Mouse (Mus musculus) midbrain, embryonic 15.5 days (tissue): Measurements from ENCODE around the gene Brms1. TPM values are rescaled to one million over a fixed set of nuclear protein-coding genes. Genes with fewer than 3 reads are reported as not detected.

Source experiments
- ATAC-seq: fragments of 200-750 bp; cut with Nextera tagmentation; replicated peaks from 2 replicates; pipeline ENCODE4 v1.8.0; 2017; ENCODE audit warnings: moderate TSS enrichment
- H3K27ac ChIP-seq: fragments of 300-500 bp; sonication (generic); 2 replicates; pipeline ENCODE4 v1.5.1; 2015; ENCODE audit warnings: mild to moderate bottlenecking, inconsistent platforms
- H3K27me3 ChIP-seq: fragments of 300-500 bp; sonication (generic); replicated peaks from 2 replicates; pipeline ENCODE4 v1.6.1; 2015; ENCODE audit warnings: inconsistent platforms
- H3K36me3 ChIP-seq: fragments of 300-500 bp; sonication (generic); replicated peaks from 2 replicates; pipeline ENCODE4 v1.6.1; 2015; ENCODE audit warnings: inconsistent platforms
- H3K4me1 ChIP-seq: fragments of 300-500 bp; sonication (generic); 2 replicates; pipeline ENCODE4 v1.6.1; 2015; ENCODE audit warnings: inconsistent platforms
- H3K4me2 ChIP-seq: fragments of 300-500 bp; sonication (generic); 2 replicates; pipeline ENCODE4 v1.6.1; 2015; ENCODE audit warnings: inconsistent platforms, mild to moderate bottlenecking, moderate library complexity
- H3K4me3 ChIP-seq: fragments of 300-500 bp; sonication (generic); 2 replicates; pipeline ENCODE4 v1.5.1; 2015; ENCODE audit warnings: mild to moderate bottlenecking, inconsistent platforms
- H3K9ac ChIP-seq: fragments of 300-500 bp; sonication (generic); 2 replicates; pipeline ENCODE4 v1.6.1; 2015; ENCODE audit warnings: mild to moderate bottlenecking, inconsistent platforms
- H3K9me3 ChIP-seq: fragments of 300-500 bp; sonication (generic); 2 replicates; pipeline ENCODE4 v1.6.1; 2016; ENCODE audit warnings: inconsistent platforms
- WGBS: fragments of 180-500 bp; shearing (Covaris S2); methylation state at CpG from one replicate; pipeline ENCODE4 v1.1.7; 2015; ENCODE audit warnings: mixed read lengths; 5-methylcytosine and 5-hydroxymethylcytosine counted together
- polyA plus RNA-seq: library from polyadenylated mRNA; unstranded; fragments of >200 nt; fragmentation: Nextera tagmentation; extraction: Ambion mirVana; gene quantifications from 2 replicates; pipeline ENCODE4 v1.2.1, GENCODE M21; 2015

Gene Brms1
- polyA plus RNA-seq, 1 experiment from 2014 or later: 40.0 TPM

- H3K9ac ChIP-seq: peak within 1 kb of the TSS; percentile 100
- peak; percentile 63 for ATAC-seq
- peak within 1 kb of the TSS; percentile 99 for H3K27ac ChIP-seq
- no peaks in the 10 kb centered on the region for H3K27me3 ChIP-seq
- WGBS: 2% methylated on average over 42 of the region's 48 CpGs
- H3K4me1 ChIP-seq: peaks cover 55% of the 10 kb centered on the region
- peak within 1 kb of the TSS; percentile 96 for H3K4me3 ChIP-seq
- peak within 1 kb of the TSS; percentile 93 for H3K4me2 ChIP-seq
- H3K9me3 ChIP-seq: no peaks in the 10 kb centered on the region
- H3K36me3 ChIP-seq: peaks cover 19% of the 10 kb centered on the region; the same call in 1 of the 2 replicates
Observed at GRCm38 (mm10) chr19:5098363-5099143, 57.4 kb downstream of the Brms1 start, which contains the start of gene Cnih2. Gene Cnih2 (minus strand): TSS chr19:5098521.

Other genes with a start within 250 kb of the Brms1 start
- 98.0 and 98.6 TPM in 2 replicates for gene Rbm4, start 247.5 kb upstream of the Brms1 start, polyA plus RNA-seq
- gene Gm21992, start 229.7 kb upstream of the Brms1 start, polyA plus RNA-seq: 17.0 and 19.5 TPM in 2 replicates
- gene Rbm14, start 229.7 kb upstream of the Brms1 start, polyA plus RNA-seq: 69.3 and 72.8 TPM in 2 replicates
- 43.9 and 44.1 TPM in 2 replicates for gene Ccs, start 202.0 kb upstream of the Brms1 start, polyA plus RNA-seq
- 0.74 and 0.83 TPM in 2 replicates for gene Ccdc87, start 202.0 kb upstream of the Brms1 start, polyA plus RNA-seq
- 83.0 and 84.3 TPM in 2 replicates for gene Ctsf, start 186.2 kb upstream of the Brms1 start, polyA plus RNA-seq
- gene Actn3, start 163.4 kb upstream of the Brms1 start, polyA plus RNA-seq: 2.2 and 2.7 TPM in 2 replicates
- 26.1 and 28.8 TPM in 2 replicates for gene Zdhhc24, start 162.7 kb upstream of the Brms1 start, polyA plus RNA-seq
- 11.7 and 12.1 TPM in 2 replicates for gene Bbs1, start 134.7 kb upstream of the Brms1 start, polyA plus RNA-seq
- 125 TPM in 2 replicates for gene Dpp3, start 113.1 kb upstream of the Brms1 start, polyA plus RNA-seq
- gene Peli3, start 98.2 kb upstream of the Brms1 start, polyA plus RNA-seq: 14.0 and 14.5 TPM in 2 replicates
- 91.7 and 96.4 TPM in 2 replicates for gene Mrpl11, start 79.2 kb upstream of the Brms1 start, polyA plus RNA-seq
- gene Npas4, start 51.0 kb upstream of the Brms1 start, polyA plus RNA-seq: 0.49 and 0.67 TPM in 2 replicates
- 12.2 and 13.6 TPM in 2 replicates for gene Slc29a2, start 17.5 kb upstream of the Brms1 start, polyA plus RNA-seq
- 78.8 and 80.6 TPM in 2 replicates for gene B4gat1, start 2.5 kb upstream of the Brms1 start, polyA plus RNA-seq
- gene AC124502.3, start 2.5 kb upstream of the Brms1 start, polyA plus RNA-seq: 3.6 and 4.2 TPM in 2 replicates
- gene Rin1, start 9.1 kb downstream of the Brms1 start, polyA plus RNA-seq: 0.91 and 1.6 TPM in 2 replicates
- 19.7 and 24.2 TPM in 2 replicates for gene Cd248, start 26.7 kb downstream of the Brms1 start, polyA plus RNA-seq
- 20.3 and 21.2 TPM in 2 replicates for gene Tmem151a, start 44.2 kb downstream of the Brms1 start, polyA plus RNA-seq
- 43.4 and 55.8 TPM in 2 replicates for gene Yif1a, start 47.2 kb downstream of the Brms1 start, polyA plus RNA-seq
- gene Cnih2, start 57.2 kb downstream of the Brms1 start, polyA plus RNA-seq: 480 and 492 TPM in 2 replicates
- gene Rab1b, start 65.7 kb downstream of the Brms1 start, polyA plus RNA-seq: 216 and 233 TPM in 2 replicates
- gene Klc2, start 77.2 kb downstream of the Brms1 start, polyA plus RNA-seq: 76.8 and 78.4 TPM in 2 replicates
- gene Pacs1, start 231.8 kb downstream of the Brms1 start, polyA plus RNA-seq: 55.3 and 55.7 TPM in 2 replicates